Mouse (Mus musculus): ENCODE measurements around the gene Ercc6.

DNA sequence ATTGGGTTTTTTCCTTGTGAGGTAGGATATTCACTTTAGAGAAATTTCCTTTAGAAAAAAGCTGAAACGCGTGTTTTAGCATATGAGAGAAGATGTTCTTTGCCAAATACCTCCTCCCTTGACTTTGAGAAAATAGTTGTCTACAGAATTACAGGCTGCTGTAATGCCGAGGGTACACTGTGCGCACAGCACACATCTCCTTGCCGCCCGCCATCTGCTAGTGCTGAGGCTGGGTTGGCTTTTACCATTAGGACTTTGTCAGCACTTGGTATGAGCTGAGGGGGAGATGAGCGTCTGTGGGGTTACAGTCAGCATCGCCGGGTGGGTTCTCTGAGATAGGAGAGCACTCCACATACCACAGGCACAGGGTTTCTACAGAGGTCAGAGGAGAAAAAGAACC lies 13.9 kb downstream of the Ercc6 start:
- TF ChIP-seq POLR2A (IDR thresholded peaks at IDR 0.05; ENCODE audit: insufficient read depth, low read depth, low read length), result no peak
- no peak for TF ChIP-seq CTCF (IDR thresholded peaks at IDR 0.05)
- no peak for TF ChIP-seq EP300 (IDR thresholded peaks at IDR 0.05; ENCODE audit: insufficient read depth, low read depth, low read length)
